Mouse (Mus musculus) megakaryocyte progenitor cell, adult 5-6 weeks (primary cell): ENCODE measurements around the gene Spon1. TPM values are rescaled to one million over a fixed set of nuclear protein-coding genes. Genes with fewer than 3 reads are reported as not detected.

Source experiments
- ATAC-seq: replicated peaks from 2 replicates; pipeline ENCODE4 v1.8.0; 2016; ENCODE audit warnings: mild to moderate bottlenecking, moderate TSS enrichment, inconsistent platforms; ENCODE audit not compliant: poor library complexity
- total RNA-seq, 2 experiments: library from RNA; stranded (forward) in 1 of 2; stranded (reverse) in 1 of 2; fragments of 157-497, 149-512 nt in 1 of 2; fragments of 200-1000 nt in 1 of 2; gene quantifications; 2 replicates each; pipeline versions ENCODE4 v1.2.3 to v1.2.4; 2015 to 2017

Spon1 gene
- total RNA-seq, 2 experiments from 2014 or later, result not detected

GRCm38 (mm10) chr7:113986406-113987134 lies 220.8 kb downstream of the Spon1 start:
- no peak for ATAC-seq

GRCm38 (mm10) chr7:113988156-113988555 lies 222.4 kb downstream of the Spon1 start:
- ATAC-seq, result no peak

- ATAC-seq, result peak; percentile 74
These were observed 232.0 kb downstream of the Spon1 start for GRCm38 (mm10) chr7:113997675-113998354.

GRCm38 (mm10) chr7:114004171-114004570 lies 238.4 kb downstream of the Spon1 start:
- no peak for ATAC-seq

DNA sequence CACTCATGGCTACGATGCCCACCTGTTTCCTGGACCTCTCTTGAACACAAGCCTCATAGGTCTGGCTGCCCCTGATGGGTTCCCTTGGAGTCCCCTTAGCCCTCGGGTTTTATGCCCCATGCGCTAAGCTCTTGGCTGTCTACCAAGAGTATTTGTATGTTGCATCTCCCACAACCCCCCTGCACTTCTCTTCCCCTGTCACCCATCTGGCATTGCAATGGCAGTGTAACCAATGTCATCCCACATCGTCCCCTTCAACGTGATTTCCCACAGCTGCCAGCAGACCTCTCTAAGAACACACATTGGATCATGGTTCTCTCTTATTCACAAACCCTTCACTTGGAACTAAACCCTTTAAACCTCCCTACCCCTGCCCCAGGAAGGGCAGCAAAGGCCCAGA lies 239.7 kb downstream of the Spon1 start:
- ATAC-seq, result no peak

- ATAC-seq, result no peak
These were observed 240.7 kb downstream of the Spon1 start for GRCm38 (mm10) chr7:114006456-114006855.

- ATAC-seq, result peak; percentile 73
These were observed 241.8 kb downstream of the Spon1 start for GRCm38 (mm10) chr7:114007565-114007964.

DNA sequence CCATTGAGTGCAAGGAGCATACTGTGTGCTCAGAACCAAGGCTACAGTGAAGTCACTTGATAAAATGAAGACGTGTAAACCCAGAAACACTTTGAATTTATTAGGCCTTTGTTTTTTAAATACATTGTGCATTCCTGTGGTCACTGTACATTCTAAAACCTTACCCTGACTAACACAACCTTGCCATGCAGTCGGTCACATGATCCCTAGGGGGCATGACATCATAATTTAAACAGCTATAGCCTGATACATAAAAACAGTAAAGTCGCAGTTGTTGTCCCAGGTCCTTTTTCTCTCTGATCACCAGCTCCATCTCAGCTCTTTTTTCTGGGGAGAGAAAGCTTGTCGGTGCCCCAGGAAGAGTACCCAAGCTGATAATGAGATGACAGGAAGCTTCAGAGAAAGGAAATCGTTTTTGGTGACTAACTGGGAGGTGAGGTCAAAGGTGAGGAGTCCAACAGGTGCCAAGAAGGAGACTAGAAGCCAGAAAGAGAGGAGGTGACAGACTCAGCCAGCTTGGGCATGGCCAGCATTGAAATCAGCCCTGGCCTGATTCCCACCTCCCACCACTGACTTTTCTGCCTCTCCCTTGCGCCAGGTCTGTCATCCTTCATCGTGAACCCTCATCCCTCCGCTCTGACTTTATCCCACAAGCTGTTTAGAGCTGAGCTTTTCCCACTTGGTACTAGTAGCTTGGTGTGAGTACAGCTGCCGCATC lies 246.1 kb downstream of the Spon1 start:
- no peak for ATAC-seq

- ATAC-seq, result peak; percentile 36
These were observed 250.5 kb downstream of the Spon1 start for GRCm38 (mm10) chr7:114016001-114016949.

DNA sequence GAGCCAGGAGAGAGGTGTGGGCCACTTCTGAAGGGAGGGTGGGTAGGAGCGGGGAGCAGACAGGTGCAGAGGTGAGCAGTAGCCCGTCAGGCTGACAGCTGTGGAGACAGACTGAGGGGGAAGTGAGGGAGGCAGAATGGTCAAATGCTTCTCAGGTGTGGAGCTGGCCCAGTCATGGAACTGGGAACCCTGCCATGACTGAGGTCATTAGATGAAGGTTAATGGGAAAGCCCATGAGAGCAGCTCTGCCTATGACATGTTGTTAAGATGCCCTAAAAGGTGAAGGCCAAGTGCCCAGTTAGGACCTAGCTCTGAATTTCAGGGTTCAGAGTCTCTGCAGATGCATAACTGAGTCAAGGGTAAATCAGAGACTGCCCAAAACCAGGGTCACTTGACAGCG lies 253.1 kb downstream of the Spon1 start:
- no peak for ATAC-seq

- ATAC-seq, result peak; percentile 17; the same call in 1 of the 2 replicates
These were observed 254.4 kb downstream of the Spon1 start for GRCm38 (mm10) chr7:114020057-114020703.

DNA sequence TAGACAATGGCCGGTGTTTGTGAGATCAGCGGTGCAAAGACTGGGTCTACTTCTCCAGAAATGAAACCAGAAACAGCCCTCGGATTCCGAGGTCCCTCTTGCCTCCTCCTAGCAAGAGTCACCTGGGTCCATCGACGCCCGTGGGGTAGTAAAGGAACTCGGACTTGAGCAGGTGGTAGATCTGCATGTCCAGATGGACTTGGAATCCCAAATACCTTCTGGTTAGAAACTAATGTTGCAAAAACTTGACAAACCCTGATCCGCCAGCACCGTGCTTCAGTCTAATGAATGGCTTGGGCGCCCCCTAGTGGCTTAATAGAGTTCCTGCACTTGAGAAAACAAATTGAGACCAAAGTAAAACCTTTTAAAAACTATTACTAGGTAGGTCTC lies 254.9 kb downstream of the Spon1 start:
- ATAC-seq, result peak; percentile 89

- ATAC-seq, result no peak
These were observed 261.1 kb downstream of the Spon1 start for GRCm38 (mm10) chr7:114026923-114027322.

DNA sequence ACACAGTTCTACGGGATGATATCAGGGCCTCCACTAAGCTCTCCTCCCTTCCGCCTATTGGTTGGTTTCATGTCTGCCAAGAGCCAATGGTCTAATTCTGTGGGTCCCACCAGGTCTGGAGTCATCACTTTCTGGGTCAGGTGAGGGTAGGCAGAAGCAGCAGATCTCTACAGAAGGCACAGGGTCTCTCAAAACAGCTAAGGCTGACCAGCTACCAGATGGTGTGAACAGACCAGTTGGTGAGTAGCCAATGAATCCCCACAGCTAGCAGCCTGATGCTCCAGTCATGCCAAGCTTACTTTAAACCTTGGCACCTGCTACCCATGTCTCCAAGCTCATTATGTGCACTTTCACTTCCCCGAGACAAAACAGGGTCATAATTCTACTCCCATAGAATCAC lies 261.6 kb downstream of the Spon1 start:
- ATAC-seq, result no peak

GRCm38 (mm10) chr7:114028828-114029227 lies 263.0 kb downstream of the Spon1 start:
- no peak for ATAC-seq

GRCm38 (mm10) chr7:114029596-114029995 lies 263.8 kb downstream of the Spon1 start:
- no peak for ATAC-seq

- no peak for ATAC-seq
These were observed 271.4 kb downstream of the Spon1 start for GRCm38 (mm10) chr7:114037237-114037636.

- no peak for ATAC-seq
These were observed 275.6 kb downstream of the Spon1 start for GRCm38 (mm10) chr7:114041349-114041748.

- ATAC-seq, result peak; percentile 45; the same call in 1 of the 2 replicates
These were observed 277.5 kb downstream of the Spon1 start for GRCm38 (mm10) chr7:114042973-114043928.
